Mouse (Mus musculus): ENCODE data around the gene Wdfy3. TPM values are rescaled to one million over a fixed set of nuclear protein-coding genes. Genes with fewer than 3 reads are reported as not detected.

Wdfy3 gene
- polyA plus RNA-seq, 1 experiment from 2014 or later = 13.4 TPM

- H3K36me3 ChIP-seq = peaks cover 22% of the 10 kb centered on the region; the same call in 1 of the 2 replicates
- no peak overlapping the region for H3K27ac ChIP-seq
- no peak overlapping the region for H3K4me2 ChIP-seq
- 0 out of 2 replicates have a peak, but pooled peaks cover 1% of the 10 kb centered on the region for H3K4me1 ChIP-seq
- 87% methylated on average over 4 of the region's 4 CpGs for WGBS
- H3K4me3 ChIP-seq = no peak overlapping the region
- no peaks in the 10 kb centered on the region for H3K9me3 ChIP-seq
- no peak overlapping the region for H3K9ac ChIP-seq
- H3K27me3 ChIP-seq = no peaks in the 10 kb centered on the region
- ATAC-seq (ENCODE audit: borderline replicate concordance, extremely low read depth, low FRiP score, low TSS enrichment) = no peak
These were observed 106.9 kb downstream of the Wdfy3 start for GRCm38 (mm10) chr5:101962824-101963223.

DNA sequence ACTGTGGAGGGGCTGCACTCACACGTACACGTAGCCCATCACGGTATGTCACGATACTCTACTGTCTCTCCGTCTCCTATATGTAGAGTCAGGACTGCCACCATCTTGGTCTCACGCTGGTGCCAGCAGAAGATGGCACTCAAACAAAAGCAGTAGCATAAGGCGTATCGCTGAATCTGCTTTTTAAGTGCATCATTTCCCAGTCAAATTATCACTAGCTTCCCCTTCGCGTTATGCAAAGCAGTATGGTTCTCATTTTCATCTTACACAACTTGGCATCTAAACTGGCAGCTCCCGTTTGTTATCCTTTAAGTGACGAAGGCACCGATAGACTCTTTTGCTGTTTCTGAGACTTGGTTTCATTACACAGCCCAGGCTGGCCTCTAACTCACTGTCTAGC is 110.4 kb downstream of the Wdfy3 start:
- H3K4me3 ChIP-seq = no peak overlapping the region
- H3K27me3 ChIP-seq = no peaks in the 10 kb centered on the region
- H3K9ac ChIP-seq = no peak overlapping the region
- H3K36me3 ChIP-seq = peaks cover 26% of the 10 kb centered on the region; the same call in 1 of the 2 replicates
- H3K4me1 ChIP-seq = peaks cover 5% of the 10 kb centered on the region; the same call in 1 of the 2 replicates
- no peak for ATAC-seq (ENCODE audit: borderline replicate concordance, extremely low read depth, low FRiP score, low TSS enrichment)
- no peaks in the 10 kb centered on the region for H3K9me3 ChIP-seq
- no peak overlapping the region for H3K27ac ChIP-seq
- WGBS = 94% methylated on average over 13 of the region's 13 CpGs
- H3K4me2 ChIP-seq = no peak overlapping the region

DNA sequence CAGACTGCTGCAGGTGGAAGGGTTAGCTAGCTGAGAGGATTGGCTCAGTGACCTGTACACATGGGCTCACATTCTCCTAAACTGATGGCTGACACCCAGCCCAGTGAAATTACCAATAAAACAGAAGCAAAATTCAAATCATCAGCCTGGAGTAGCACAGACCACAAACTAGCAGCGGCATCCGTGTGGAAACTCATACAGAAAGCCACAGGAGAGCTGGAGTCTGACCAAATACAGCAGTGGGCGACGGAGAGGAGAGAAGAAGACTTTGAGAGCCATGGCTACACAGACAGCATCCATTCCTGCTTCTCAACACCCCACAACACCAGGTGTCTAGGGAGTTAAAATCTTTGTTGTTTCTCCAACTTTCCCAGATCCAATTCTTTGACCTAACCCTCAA is 110.8 kb downstream of the Wdfy3 start:
- Histone ChIP-seq H3K4me1 (peaks cover 5% of the 10 kb centered on the region; the same call in 1 of the 2 replicates), H3K4me3 (no peak overlapping the region), H3K27me3 (no peaks in the 10 kb centered on the region), H3K36me3 (peaks cover 26% of the 10 kb centered on the region; the same call in 1 of the 2 replicates), H3K9me3 (no peaks in the 10 kb centered on the region), H3K4me2 (no peak overlapping the region), H3K9ac (no peak overlapping the region), H3K27ac (no peak overlapping the region)
- 96% methylated on average over 4 of the region's 4 CpGs for WGBS
- ATAC-seq (ENCODE audit: borderline replicate concordance, extremely low read depth, low FRiP score, low TSS enrichment) = no peak

- Histone ChIP-seq H3K4me1 (peaks cover 5% of the 10 kb centered on the region; the same call in 1 of the 2 replicates), H3K9ac (no peak overlapping the region), H3K27ac (no peak overlapping the region), H3K4me3 (no peak overlapping the region), H3K9me3 (no peaks in the 10 kb centered on the region), H3K4me2 (no peak overlapping the region), H3K27me3 (no peaks in the 10 kb centered on the region), H3K36me3 (peaks cover 33% of the 10 kb centered on the region)
- no peak for ATAC-seq (ENCODE audit: borderline replicate concordance, extremely low read depth, low FRiP score, low TSS enrichment)
- WGBS = 85% methylated on average over 8 of the region's 8 CpGs
These were observed 112.3 kb downstream of the Wdfy3 start for GRCm38 (mm10) chr5:101957419-101957818.

- Histone ChIP-seq H3K27me3 (no peaks in the 10 kb centered on the region), H3K9me3 (no peaks in the 10 kb centered on the region), H3K4me1 (peaks cover 5% of the 10 kb centered on the region; the same call in 1 of the 2 replicates), H3K9ac (no peak overlapping the region), H3K36me3 (peaks cover 37% of the 10 kb centered on the region), H3K4me3 (no peak overlapping the region), H3K4me2 (no peak overlapping the region), H3K27ac (peak overlapping the region; percentile 53)
- 51% methylated on average over 16 of the region's 16 CpGs for WGBS
- ATAC-seq (ENCODE audit: borderline replicate concordance, extremely low read depth, low FRiP score, low TSS enrichment) = peak; percentile 76; the same call in 1 of the 2 replicates
These were observed 115.1 kb downstream of the Wdfy3 start for GRCm38 (mm10) chr5:101954393-101955340.

DNA sequence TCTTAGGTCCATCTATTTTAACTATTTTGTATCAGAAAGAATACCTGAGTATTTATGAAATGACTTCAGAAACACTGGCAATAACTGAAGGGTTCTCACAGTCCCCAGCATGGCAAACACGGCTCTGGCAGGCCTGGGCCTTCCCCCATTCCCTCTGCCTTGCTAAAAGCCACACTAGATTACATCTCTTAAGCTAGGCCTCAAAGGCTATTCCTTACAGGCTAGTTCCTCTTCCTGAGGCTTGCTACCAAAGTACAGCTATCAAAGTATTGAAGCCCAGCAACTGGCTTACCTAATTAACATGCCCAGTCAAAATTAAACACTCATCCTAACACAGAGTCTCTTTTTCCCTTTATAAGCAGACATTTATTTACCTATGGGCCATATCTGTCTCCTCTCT is 117.8 kb downstream of the Wdfy3 start:
- Histone ChIP-seq H3K36me3 (peaks cover 43% of the 10 kb centered on the region), H3K27ac (no peak overlapping the region)

DNA sequence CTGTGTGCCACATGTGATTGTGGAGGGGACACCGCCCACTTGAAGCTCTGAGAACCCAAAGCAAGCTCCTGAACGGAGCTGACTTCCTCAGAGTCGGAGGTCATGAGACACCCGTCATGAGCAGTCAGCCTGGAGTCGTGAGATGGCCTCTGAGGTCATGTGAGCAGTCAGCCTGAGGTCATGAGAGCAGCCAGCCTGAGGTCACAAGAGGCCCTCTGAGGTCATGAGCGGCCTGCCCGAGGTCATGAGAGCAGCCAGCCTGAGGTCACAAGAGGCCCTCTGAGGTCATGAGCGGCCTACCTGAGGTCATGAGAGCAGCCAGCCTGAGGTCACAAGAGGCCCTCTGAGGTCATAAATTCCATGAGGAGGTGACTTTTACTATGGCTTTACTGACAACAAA is 120.4 kb downstream of the Wdfy3 start:
- Histone ChIP-seq H3K36me3 (peaks cover 46% of the 10 kb centered on the region), H3K4me2 (no peak overlapping the region), H3K9ac (no peak overlapping the region), H3K9me3 (no peaks in the 10 kb centered on the region), H3K4me1 (no peaks in the 10 kb centered on the region; the same call in 1 of the 2 replicates), H3K27me3 (no peaks in the 10 kb centered on the region), H3K27ac (no peak overlapping the region), H3K4me3 (no peak overlapping the region)
- 74% methylated on average over 8 of the region's 8 CpGs for WGBS
- no peak for ATAC-seq (ENCODE audit: borderline replicate concordance, extremely low read depth, low FRiP score, low TSS enrichment)

More for the DNA sequence above, 117.8 kb downstream of the Wdfy3 start:
- Histone ChIP-seq H3K9me3 (no peaks in the 10 kb centered on the region), H3K4me1 (peaks cover 5% of the 10 kb centered on the region; the same call in 1 of the 2 replicates), H3K9ac (no peak overlapping the region), H3K4me3 (no peak overlapping the region), H3K27me3 (no peaks in the 10 kb centered on the region), H3K4me2 (no peak overlapping the region)
- 73% methylated on average over 1 of the region's 1 CpGs for WGBS
- ATAC-seq (ENCODE audit: borderline replicate concordance, extremely low read depth, low FRiP score, low TSS enrichment) = no peak

DNA sequence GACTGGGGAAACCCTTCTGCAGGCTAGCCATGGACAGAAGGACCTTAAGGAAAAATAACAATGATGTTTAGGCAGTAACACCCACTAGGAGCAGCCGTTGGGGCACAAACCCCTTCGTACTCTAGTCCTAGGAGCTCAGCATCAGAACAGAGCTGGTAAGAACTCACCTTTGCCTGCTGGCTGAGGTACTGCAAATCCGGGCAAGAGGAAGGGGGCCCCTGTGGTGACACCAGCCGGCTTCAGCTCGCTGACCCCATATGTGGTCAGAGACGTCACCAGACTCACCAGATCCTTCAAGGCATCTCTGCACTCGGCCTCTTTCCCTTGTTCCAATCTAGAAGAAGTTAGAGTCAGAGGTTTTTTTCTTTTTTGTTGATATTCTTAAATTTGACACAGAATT is 121.1 kb downstream of the Wdfy3 start:
- Histone ChIP-seq H3K27ac (no peak overlapping the region), H3K27me3 (no peaks in the 10 kb centered on the region), H3K4me3 (no peak overlapping the region), H3K9me3 (no peaks in the 10 kb centered on the region), H3K9ac (no peak overlapping the region), H3K4me2 (no peak overlapping the region), H3K4me1 (no peaks in the 10 kb centered on the region), H3K36me3 (peaks cover 52% of the 10 kb centered on the region)
- WGBS = 89% methylated on average over 7 of the region's 7 CpGs
- no peak for ATAC-seq (ENCODE audit: borderline replicate concordance, extremely low read depth, low FRiP score, low TSS enrichment)

DNA sequence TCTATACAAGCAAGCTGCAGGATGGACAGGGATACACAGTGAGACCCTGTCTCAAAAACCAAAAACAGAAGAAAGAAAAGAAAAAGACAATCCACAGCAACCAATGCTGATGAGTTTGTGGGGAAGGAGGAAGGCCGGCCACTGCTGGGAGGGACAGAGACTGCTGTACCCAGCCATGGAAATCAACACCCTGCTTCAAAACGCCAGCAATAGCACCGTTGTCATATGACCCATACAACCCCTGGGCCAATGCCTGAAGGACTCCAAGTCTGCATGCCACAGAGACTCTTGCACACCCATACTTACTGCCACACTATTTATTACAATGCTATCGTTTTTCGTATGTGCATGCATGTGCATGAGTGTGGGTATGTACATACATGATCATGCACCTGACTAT is 124.0 kb downstream of the Wdfy3 start:
- no peak for ATAC-seq (ENCODE audit: borderline replicate concordance, extremely low read depth, low FRiP score, low TSS enrichment)
- H3K27ac ChIP-seq = no peak overlapping the region
- WGBS = 88% methylated on average over 5 of the region's 5 CpGs
- no peaks in the 10 kb centered on the region for H3K4me1 ChIP-seq
- no peaks in the 10 kb centered on the region for H3K9me3 ChIP-seq
- no peaks in the 10 kb centered on the region for H3K27me3 ChIP-seq
- H3K4me2 ChIP-seq = no peak overlapping the region
- H3K36me3 ChIP-seq = peaks cover 63% of the 10 kb centered on the region
- no peak overlapping the region for H3K9ac ChIP-seq
- H3K4me3 ChIP-seq = no peak overlapping the region

- 68% methylated on average over 13 of the region's 13 CpGs for WGBS
- H3K9ac ChIP-seq = no peak overlapping the region
These were observed 131.7 kb downstream of the Wdfy3 start for GRCm38 (mm10) chr5:101937909-101938596.

DNA sequence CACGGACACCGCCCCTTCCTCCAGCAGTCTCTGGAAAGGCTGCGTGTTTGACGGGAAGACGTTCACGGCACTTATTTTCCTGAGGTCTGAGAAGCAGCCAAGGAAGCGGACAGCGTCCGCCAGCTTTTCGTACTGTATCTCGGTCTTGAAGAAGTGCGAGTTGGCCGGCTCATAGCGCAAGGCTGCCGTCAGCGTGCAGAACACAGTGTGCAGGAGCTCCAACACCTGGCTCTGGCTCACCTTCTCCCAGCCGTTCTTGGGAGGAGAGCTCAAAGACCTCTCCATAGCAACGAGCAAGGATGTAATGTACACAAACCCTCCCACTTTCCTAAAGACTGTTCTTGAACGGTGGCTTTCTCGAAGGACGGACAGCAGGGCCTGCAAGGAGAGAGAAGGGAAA is 132.4 kb downstream of the Wdfy3 start:
- Histone ChIP-seq H3K36me3 (peaks cover 39% of the 10 kb centered on the region), H3K27ac (peak overlapping the region; percentile 43; the same call in 1 of the 2 replicates), H3K9me3 (no peaks in the 10 kb centered on the region), H3K27me3 (no peaks in the 10 kb centered on the region), H3K4me2 (no peak overlapping the region), H3K4me1 (peaks cover 10% of the 10 kb centered on the region), H3K4me3 (no peak overlapping the region), H3K9ac (no peak overlapping the region)
- peak; percentile 65; the same call in 1 of the 2 replicates for ATAC-seq (ENCODE audit: borderline replicate concordance, extremely low read depth, low FRiP score, low TSS enrichment)
- 38% methylated on average over 21 of the region's 21 CpGs for WGBS

More at GRCm38 (mm10) chr5:101937909-101938596, 131.7 kb downstream of the Wdfy3 start:
- no peaks in the 10 kb centered on the region for H3K27me3 ChIP-seq
- peak overlapping the region; percentile 43 for H3K27ac ChIP-seq
- ATAC-seq (ENCODE audit: borderline replicate concordance, extremely low read depth, low FRiP score, low TSS enrichment) = no peak
- H3K9me3 ChIP-seq = no peaks in the 10 kb centered on the region
- peaks cover 46% of the 10 kb centered on the region for H3K36me3 ChIP-seq
- H3K4me2 ChIP-seq = no peak overlapping the region
- H3K4me1 ChIP-seq = peaks cover 10% of the 10 kb centered on the region
- no peak overlapping the region for H3K4me3 ChIP-seq

Measured in lung, embryonic 15.5 days (tissue).